Mouse (Mus musculus) lung, adult 2 months (tissue): ENCODE results near the gene Nt5c3. TPM values are rescaled to one million over a fixed set of nuclear protein-coding genes. Genes with fewer than 3 reads are reported as not detected.
A peak's percentile ranks its signal among the peaks of the same experiment; 100 is the strongest.

Experiments used
- DNase-seq: peaks from one replicate; pipeline ENCODE4 v3.0.0; 2022
- H3K4me1 ChIP-seq: fragments of 200-500 bp; 2 replicates; pipeline ENCODE4 v1.6.1; 2011; ENCODE audit warnings: low read length; ENCODE audit not compliant: control insufficient read depth, insufficient read depth
- H3K4me3 ChIP-seq: fragments of 200-500 bp; replicated peaks from 2 replicates; pipeline ENCODE3; 2011; ENCODE audit warnings: low read depth, mild to moderate bottlenecking, control low read depth, low read length; ENCODE audit errors: extremely low read depth
- CTCF ChIP-seq: fragments of 200-500 bp; IDR thresholded peaks from 2 replicates; pipeline ENCODE4 v1.5.1; 2011; ENCODE audit warnings: mild to moderate bottlenecking, low read length, control low read depth; ENCODE audit not compliant: insufficient read depth
- POLR2A ChIP-seq: fragments of 200-500 bp; IDR thresholded peaks from 2 replicates; pipeline ENCODE4 v1.6.1; 2011; ENCODE audit warnings: low read depth, mild to moderate bottlenecking, control low read depth, low read length, borderline replicate concordance; ENCODE audit errors: extremely low read depth
- WGBS: fragments of 180-500 bp; shearing (Covaris S2); methylation state at CpG from one replicate; pipeline ENCODE4 v1.1.7; 2018; 5-methylcytosine and 5-hydroxymethylcytosine counted together
- polyA plus RNA-seq: library from polyadenylated mRNA; depleted of rRNA; stranded (reverse); fragments of >200 nt; gene quantifications from 2 replicates; pipeline ENCODE4 v1.2.3, GENCODE M21; 2012; rRNA removed

Nt5c3 gene
- polyA plus RNA-seq, 1 experiment = 6.0 TPM

DNA sequence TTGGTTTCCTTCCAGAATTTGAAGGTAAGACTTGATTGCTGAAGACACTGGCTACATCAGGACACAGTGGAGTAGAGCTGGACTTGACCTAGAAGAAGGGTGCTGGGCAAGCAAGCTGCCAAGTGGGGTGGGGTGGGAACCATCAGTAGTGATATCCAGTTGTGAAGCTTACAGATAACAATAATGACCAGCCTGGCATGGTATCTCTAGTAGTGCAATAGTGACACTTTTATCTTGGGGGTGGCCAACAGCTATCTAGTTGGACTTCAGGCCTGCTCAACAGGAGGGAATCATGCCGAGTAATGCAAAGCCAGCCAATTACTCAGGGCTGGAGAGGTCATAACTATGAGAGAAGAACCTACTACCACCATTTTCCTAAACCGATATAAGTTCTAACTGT, 79.4 kb downstream of the Nt5c3 start:
- 90% methylated on average over 2 of the region's 2 CpGs for WGBS
- TF ChIP-seq POLR2A (no peak), CTCF (no peak)

DNA sequence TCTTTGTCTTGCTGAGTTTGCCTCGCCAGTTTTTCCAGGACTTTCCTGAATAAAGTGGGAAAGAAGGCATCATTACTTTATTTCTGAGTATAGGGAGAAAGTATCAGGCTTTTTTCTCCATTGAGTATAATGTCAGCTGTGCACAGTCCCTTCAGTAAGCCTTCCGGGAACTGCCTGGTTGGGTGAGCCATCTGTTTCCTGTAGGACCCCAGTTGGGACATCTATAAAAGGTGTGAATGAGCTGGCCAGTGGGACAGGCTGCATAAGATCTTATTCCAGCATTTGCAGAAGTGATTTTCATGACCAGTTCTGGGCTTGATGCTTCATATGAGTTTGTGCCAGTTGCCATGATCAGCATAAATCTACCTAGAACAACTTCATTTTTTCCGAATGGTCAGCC, 80.5 kb downstream of the Nt5c3 start:
- H3K4me1 ChIP-seq = no peaks in the 10 kb centered on the region
- WGBS = 79% methylated on average over 3 of the region's 3 CpGs
- TF ChIP-seq CTCF (no peak), POLR2A (no peak)
- DNase-seq = no peak
- H3K4me3 ChIP-seq = no peak overlapping the region

More for the DNA sequence above, 79.4 kb downstream of the Nt5c3 start:
- Histone ChIP-seq H3K4me1 (no peaks in the 10 kb centered on the region), H3K4me3 (no peak overlapping the region)
- DNase-seq = no peak

DNA sequence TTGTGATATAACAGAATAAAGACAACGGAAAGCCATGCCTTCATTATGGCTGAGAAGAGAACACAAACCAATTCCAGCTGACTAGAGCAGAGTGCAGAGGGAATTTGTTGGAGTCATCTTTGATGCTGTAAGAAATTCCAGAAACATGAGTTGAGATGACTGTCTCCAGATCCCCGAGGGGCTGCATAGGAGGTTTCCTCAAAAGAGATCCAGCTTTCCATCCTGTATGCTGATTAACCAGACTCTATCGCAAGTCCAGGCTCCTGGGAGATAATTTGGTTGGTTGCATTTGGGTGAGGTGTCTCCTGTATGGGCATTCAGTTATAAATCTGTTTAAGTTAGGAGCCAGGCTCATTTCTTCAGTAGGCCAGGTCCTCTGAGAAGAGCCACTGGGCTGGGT, 86.1 kb downstream of the Nt5c3 start:
- 94% methylated on average over 3 of the region's 3 CpGs for WGBS
- no peak for DNase-seq
- H3K4me3 ChIP-seq = no peak overlapping the region
- TF ChIP-seq CTCF = no peak
- no peak for TF ChIP-seq POLR2A
- H3K4me1 ChIP-seq = peaks cover 3% of the 10 kb centered on the region; the same call in 1 of the 2 replicates

DNA sequence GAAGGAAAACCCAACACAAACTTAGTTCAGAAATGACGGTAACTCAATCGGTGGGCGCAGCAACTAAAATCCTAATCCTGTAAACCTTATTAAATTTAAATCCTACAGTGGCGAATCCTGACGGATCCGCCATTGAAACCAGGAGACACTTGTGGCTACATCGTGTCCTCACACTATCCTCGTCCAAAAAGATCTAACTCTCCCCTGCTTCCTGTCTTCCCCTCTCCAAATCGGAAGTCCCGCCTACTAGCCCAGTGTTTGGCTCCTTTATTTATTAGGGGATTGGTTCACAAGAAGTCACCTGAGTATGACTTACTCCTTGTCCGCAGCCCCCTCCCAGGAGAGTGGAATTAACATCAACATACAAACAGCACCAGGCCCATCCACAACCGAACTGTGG, 86.6 kb downstream of the Nt5c3 start:
- 93% methylated on average over 12 of the region's 12 CpGs for WGBS
- DNase-seq = no peak
- TF ChIP-seq POLR2A (no peak), CTCF (no peak)
- H3K4me3 ChIP-seq = no peak overlapping the region
- H3K4me1 ChIP-seq = peaks cover 3% of the 10 kb centered on the region; the same call in 1 of the 2 replicates

DNA sequence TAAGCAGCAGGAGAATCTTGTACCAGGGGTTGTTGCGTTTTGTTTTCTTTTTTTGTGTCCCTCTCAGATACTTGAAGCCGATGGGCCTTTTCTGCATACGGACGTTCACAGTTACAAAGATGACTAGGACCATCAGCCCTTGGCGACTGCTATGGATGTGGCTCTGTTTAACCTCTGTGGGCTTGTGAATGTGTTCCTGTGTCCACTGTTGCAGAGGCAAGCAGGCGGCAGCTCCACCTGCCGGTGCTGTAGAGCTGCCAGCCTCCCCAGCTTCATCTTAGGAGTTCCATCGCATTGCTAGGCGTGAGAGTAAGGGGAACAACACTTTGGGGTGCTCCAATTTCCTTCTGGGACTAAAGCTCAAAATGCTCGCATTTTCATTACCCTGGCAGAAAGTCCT, 88.2 kb downstream of the Nt5c3 start:
- TF ChIP-seq CTCF (no peak), POLR2A (no peak)
- no peak for DNase-seq
- 83% methylated on average over 10 of the region's 10 CpGs for WGBS

DNA sequence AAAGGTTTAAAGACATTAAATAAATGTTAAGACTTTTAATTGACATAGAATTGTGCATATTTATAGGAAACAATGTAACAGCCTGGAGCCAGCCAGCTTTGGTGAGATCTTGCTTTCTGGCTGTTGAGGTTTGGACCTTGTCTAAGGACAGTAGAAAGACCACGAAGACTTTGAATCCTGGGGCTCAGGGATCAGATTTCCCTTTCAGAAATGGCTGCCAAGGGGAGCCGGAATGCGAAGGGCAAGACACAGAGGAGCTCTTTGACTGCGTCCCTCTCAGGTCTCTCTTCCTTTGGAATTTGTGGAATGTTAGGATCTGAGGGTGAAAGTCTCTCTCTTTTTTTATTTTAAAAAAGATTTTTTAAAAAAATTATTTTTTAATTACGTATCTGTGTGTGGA, 89.0 kb downstream of the Nt5c3 start:
- WGBS = 73% methylated on average over 5 of the region's 5 CpGs
- TF ChIP-seq CTCF = no peak
- TF ChIP-seq POLR2A = no peak
- no peak for DNase-seq
- H3K4me1 ChIP-seq = peaks cover 3% of the 10 kb centered on the region; the same call in 1 of the 2 replicates
- H3K4me3 ChIP-seq = no peak overlapping the region

More for the DNA sequence above, 88.2 kb downstream of the Nt5c3 start:
- no peak overlapping the region for H3K4me3 ChIP-seq
- peaks cover 3% of the 10 kb centered on the region; the same call in 1 of the 2 replicates for H3K4me1 ChIP-seq

DNA sequence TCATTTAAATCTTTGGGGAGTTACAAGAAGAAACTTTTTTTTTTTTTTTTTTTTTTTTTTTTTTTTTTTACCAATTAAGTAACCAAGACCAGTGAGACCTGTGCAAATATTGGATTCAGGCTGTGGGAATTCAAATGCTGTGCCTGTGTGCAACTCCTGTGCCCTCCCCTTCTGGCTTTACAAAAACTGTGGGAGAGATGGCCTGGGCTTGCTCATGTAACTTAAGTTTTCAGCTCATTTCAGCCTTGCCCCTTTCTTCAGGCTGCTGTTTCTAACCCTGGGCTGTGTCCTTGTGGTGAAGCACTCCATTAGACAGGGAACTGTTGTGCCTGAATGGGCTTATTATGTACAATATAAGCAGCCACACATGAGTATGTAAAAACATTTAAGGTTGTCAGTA, 90.9 kb downstream of the Nt5c3 start:
- peaks cover 3% of the 10 kb centered on the region; the same call in 1 of the 2 replicates for H3K4me1 ChIP-seq
- no peak overlapping the region for H3K4me3 ChIP-seq
- DNase-seq = no peak
- TF ChIP-seq CTCF = no peak
- no peak for TF ChIP-seq POLR2A

DNA sequence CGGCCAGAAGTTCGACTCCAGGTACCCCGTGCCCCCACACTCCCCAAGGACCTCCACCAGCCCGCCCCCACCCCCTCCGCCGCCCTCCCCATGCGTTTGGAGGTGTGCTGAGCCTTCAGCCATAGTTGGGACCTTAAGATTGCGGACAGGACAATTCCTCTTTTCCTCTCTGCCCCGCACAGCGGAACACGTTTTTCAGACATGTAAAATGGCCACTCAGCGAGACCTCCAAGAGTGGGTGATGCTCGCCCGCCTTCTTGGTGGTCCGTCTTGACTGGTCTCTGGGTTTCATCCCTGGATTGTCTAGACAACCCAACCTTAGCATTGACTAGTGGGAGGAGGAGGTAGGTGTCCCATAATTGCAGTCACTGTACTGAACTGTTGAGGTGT, 91.3 kb downstream of the Nt5c3 start:
- Histone ChIP-seq H3K4me1 (peaks cover 3% of the 10 kb centered on the region; the same call in 1 of the 2 replicates), H3K4me3 (peak overlapping the region; percentile 66)
- 3% methylated on average over 15 of the region's 15 CpGs for WGBS
- no peak for DNase-seq
- no peak for TF ChIP-seq CTCF
- TF ChIP-seq POLR2A = no peak

Other genes with a start within 250 kb of the Nt5c3 start
- 2.5 and 3.1 TPM in 2 replicates for gene Lsm5, start 219.2 kb downstream of the Nt5c3 start, polyA plus RNA-seq
- 6.0 and 8.4 TPM in 2 replicates for gene Avl9, start 209.0 kb downstream of the Nt5c3 start, polyA plus RNA-seq
- gene Kbtbd2, start 126.1 kb downstream of the Nt5c3 start, polyA plus RNA-seq = 10.0 and 14.0 TPM in 2 replicates
- gene Fkbp9, start 91.9 kb downstream of the Nt5c3 start, polyA plus RNA-seq = 71.5 and 91.9 TPM in 2 replicates
- 0.05 and 0.08 TPM in 2 replicates for gene Vmn1r4, start 83 bp upstream of the Nt5c3 start, polyA plus RNA-seq
- gene Vmn1r5, start 46.3 kb upstream of the Nt5c3 start, polyA plus RNA-seq = not detected in 2 replicates
- not detected in 2 replicates for gene Vmn1r6, start 73.3 kb upstream of the Nt5c3 start, polyA plus RNA-seq
- not detected in 2 replicates for gene Vmn1r7, start 101.4 kb upstream of the Nt5c3 start, polyA plus RNA-seq
- gene Vmn1r8, start 108.4 kb upstream of the Nt5c3 start, polyA plus RNA-seq = not detected in 2 replicates
- gene Vmn1r9, start 142.9 kb upstream of the Nt5c3 start, polyA plus RNA-seq = not detected in 2 replicates
- not detected in 2 replicates for gene Vmn1r10, start 185.5 kb upstream of the Nt5c3 start, polyA plus RNA-seq
- gene Vmn1r11, start 209.5 kb upstream of the Nt5c3 start, polyA plus RNA-seq = not detected in 2 replicates
- not detected in 2 replicates for gene Vmn1r12, start 233.0 kb upstream of the Nt5c3 start, polyA plus RNA-seq